Mouse (Mus musculus): ENCODE data around the gene Fv1. TPM values are rescaled to one million over a fixed set of nuclear protein-coding genes. Genes with fewer than 3 reads are reported as not detected.
A peak's percentile ranks its signal among the peaks of the same experiment; 100 is the strongest.

Fv1 gene
- total RNA-seq, 2 experiments from 2014 or later, result 10.5 to 11.0 TPM

DNA sequence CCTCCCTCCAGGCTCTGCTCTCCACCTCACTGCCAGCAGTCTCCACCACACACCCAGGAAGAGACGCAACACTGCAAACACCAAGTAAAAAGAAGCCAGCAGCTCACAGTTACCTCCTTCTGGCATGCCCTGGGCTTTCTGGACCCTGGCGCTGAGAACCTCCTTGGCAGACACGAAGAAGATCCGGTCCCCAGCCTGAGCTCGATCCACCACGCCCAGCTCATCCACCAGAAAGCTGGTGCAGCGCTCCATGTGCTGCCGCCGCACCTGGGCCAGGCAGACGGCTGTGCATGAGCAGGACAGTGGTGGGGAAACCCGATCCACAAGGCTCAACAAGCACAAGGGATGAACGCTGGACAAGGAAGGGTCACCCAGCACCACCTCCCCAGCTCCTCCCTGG lies 17.4 kb downstream of the Fv1 start:
- DNase-seq, result no peak

DNA sequence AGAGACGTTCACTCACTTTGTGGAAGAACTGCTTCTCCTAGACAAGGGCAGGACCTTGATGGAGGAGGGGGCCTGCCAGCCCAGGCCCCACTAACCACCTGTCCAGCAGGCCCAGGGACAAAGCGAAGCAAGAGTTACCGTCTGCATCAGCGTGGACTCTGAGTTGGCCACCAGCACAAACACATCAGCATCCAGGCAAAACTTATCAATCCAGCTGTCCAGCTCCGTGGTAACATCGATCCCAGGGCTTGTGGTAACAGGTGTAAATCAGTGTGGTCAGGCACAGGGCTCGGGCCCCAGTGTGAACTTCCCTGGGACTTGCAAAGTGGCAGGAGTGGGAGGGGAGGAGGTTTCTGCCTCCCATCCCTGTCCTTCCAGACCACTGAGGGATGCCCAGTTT lies 18.5 kb downstream of the Fv1 start:
- no peak for DNase-seq

DNA sequence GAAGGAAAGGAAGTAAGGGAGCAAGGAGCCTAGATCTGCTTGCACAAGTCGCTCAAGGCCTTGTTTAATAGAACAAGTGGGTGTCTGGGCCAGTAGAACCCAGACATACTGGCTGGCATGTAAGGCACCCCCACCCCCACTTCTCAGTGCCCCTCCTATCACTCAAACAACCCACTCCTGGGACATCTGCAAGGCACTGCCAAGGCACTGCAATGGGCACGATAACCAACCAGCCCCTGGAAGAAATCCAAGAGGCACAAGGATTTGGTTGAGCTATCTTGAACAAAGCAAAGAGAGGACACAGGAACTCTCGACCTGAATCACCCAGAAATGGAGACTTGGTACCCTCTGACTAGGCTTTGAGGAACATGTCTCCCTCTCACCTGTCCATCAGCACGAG lies 19.5 kb downstream of the Fv1 start:
- DNase-seq, result no peak

DNA sequence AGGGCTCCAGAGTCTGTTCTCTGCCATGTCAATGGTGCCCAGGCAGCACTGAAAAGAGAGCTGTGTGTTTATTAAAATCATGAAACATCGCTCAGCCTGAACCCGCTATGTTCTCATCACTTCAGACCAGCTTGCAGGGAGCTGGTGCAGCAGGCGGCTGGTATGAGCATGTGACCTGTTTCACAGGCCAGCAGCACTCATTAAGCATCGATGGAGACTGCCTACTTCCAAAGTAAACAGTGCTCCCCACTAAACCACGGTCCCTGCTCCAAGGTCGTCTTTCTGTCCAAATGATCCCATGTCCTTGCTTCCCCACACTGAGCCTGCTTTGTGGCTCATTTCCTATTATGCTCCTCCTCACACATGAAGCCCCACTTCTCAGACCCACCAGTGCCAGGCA lies 21.6 kb downstream of the Fv1 start:
- peak in 1 of 2 experiments; percentile 32 for DNase-seq

GRCm38 (mm10) chr4:147895815-147896330 lies 27.1 kb downstream of the Fv1 start:
- DNase-seq, result no peak

- DNase-seq, result no peak
Observed at GRCm38 (mm10) chr4:147896411-147896810, 27.6 kb downstream of the Fv1 start.

DNA sequence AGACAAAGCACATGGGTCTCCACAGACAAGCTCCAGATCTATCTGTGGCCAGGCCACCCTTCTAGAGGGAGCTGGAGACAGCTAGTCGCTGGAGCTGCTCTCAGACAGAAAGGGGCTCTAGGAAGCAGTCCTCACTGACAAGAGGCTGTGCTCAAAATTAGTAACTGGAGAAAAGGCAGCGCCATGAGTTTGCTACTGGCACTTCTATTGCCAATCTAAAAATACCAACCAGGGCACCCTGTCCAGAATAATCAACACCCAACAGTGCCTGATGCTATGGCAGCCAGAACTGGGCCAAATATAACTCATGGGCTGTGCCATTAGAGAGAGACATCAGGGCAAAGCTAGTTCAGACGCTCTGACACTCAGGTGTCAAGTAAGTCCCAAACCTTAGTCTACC lies 28.6 kb downstream of the Fv1 start:
- DNase-seq, result no peak

GRCm38 (mm10) chr4:147900452-147900851 lies 31.7 kb downstream of the Fv1 start:
- DNase-seq, result no peak

DNA sequence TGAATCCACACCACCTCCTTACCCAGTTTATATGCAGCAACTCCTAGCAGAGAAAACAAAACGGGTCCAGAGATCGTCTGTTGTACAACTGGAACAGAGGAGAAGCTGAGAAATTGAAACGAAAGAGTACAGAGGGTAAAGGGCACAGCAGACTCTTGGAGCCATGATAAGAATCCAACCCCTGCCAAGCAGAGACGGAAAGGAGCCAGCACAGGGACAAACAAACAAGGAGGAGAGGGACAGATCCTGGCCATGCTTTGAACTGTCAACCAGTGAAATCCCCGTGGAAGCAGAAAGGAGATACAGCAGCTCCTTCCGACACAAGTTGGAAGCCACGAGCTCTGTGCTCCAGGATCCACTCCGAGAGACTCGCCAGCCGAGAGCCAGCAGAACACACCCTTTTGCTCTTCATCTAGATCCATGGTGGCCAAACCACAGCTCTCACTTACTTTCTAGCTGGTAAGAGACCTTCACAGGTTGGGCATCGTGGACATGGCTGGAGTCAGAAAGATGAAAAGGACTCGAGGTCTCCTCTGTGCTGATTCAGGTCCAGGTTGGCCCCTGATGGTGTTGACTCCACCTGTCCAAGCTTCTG lies 34.2 kb downstream of the Fv1 start:
- DNase-seq, result no peak

DNA sequence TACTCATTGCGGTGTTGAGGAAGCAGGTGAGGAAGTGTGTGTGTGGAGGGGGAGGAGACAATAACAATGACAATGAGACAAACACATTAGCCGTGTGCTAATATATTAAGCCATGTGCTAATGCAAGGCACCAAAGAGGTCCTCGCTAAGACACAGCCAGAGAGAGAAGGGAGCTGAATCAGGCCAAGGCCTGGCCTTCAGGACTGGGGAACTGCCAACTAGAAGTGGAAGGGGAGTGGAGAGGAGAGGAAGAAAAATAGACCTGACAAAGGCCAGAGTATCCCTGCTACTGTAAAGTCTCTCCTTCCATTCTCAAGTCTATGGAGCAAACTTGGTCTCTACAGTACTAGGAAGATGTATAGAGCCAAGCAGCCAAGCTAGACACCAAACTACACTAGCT lies 34.8 kb downstream of the Fv1 start:
- no peak for DNase-seq

GRCm38 (mm10) chr4:147904313-147905089 lies 35.7 kb downstream of the Fv1 start, which contains the start of gene Mfn2:
Gene Mfn2 (minus strand): TSS chr4:147904704.
- DNase-seq, result peak; percentile 91 to 94

- DNase-seq, result peak in 1 of 2 experiments; percentile 21
Observed at GRCm38 (mm10) chr4:147905090-147905659, 36.4 kb downstream of the Fv1 start.

DNA sequence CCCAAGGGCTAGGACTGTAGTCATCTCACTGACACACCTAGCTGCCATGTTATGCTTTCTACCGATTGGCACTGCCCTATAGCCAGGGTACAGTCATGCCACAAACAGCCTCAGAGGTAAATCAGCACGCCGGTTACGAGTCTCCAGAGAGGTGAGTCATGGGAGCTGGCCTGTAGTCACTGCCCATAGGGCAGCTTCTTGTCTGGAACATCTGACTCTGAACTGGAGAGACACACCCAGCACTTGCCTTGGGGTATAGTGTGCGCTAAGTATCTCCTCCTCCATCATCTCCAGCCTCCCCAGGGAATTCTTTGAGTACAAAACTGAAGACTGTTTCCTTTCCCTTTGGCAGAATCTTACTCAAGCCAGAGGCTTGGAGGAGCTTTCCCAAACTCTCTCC lies 37.5 kb downstream of the Fv1 start:
- DNase-seq, result no peak

DNA sequence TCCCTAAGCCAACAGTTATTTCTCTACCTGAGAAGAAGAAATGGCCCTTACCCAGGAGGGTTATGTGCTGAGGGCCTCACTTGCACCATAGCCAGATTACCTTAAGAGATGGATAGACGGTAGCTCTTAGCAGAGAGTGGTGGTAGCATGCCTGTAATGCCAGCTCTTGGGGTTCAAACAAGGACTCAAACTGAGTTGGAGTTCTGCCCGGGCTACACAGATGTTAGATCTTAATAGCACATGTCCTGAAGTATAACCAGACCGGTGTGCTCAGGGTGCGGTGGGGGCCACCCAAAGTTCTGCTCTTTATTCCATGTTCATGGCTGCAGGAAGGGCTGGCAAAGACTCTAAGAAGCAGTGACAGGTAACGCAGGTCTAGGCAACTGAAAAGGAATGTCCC lies 40.7 kb downstream of the Fv1 start:
- no peak for DNase-seq

GRCm38 (mm10) chr4:147918459-147919121 lies 49.8 kb downstream of the Fv1 start:
- DNase-seq, result peak in 1 of 2 experiments; percentile 28

Other genes with a start within 250 kb of the Fv1 start
- gene Zfp979, start 226.5 kb upstream of the Fv1 start, total RNA-seq (2021), result under 1 TPM; 0.35 to 0.43 TPM
- not detected for gene Zfp534, start 166.4 kb upstream of the Fv1 start, total RNA-seq (2021)
- 1 to 10 TPM; 1.9 to 2.7 TPM for gene Zfp984, start 59.2 kb upstream of the Fv1 start, total RNA-seq (2021)
- gene Zfp933, start 20.6 kb upstream of the Fv1 start, total RNA-seq (2021), result 10 to 100 TPM; 21.8 to 22.0 TPM
- 10 to 100 TPM; 17.5 to 20.0 TPM for gene Miip, start 163 bp upstream of the Fv1 start, total RNA-seq (2021)
- gene Mfn2, start 35.7 kb downstream of the Fv1 start, total RNA-seq (2021), result 100 to 1,000 TPM; 174 to 194 TPM
- gene Plod1, start 67.8 kb downstream of the Fv1 start, total RNA-seq (2021), result 10 to 100 TPM; 21.3 to 25.1 TPM
- 10 to 100 TPM; 27.4 to 30.0 TPM for gene 2510039O18Rik, start 71.9 kb downstream of the Fv1 start, total RNA-seq (2021)
- not detected for gene Nppb, start 116.8 kb downstream of the Fv1 start, total RNA-seq (2021)
- gene Nppa, start 131.7 kb downstream of the Fv1 start, total RNA-seq (2021), result not detected
- gene Clcn6, start 169.8 kb downstream of the Fv1 start, total RNA-seq (2021), result 10 to 100 TPM; 71.1 to 75.3 TPM
- gene Mthfr, start 170.1 kb downstream of the Fv1 start, total RNA-seq (2021), result 10 to 100 TPM; 29.1 to 33.2 TPM
- 1 to 10 TPM; 7.3 TPM for gene Agtrap, start 219.1 kb downstream of the Fv1 start, total RNA-seq (2021)

Data from layer of hippocampus, postnatal 36 days (tissue).